Mouse (Mus musculus): ENCODE data around the gene Lpcat4. TPM values are rescaled to one million over a fixed set of nuclear protein-coding genes. Genes with fewer than 3 reads are reported as not detected.

Gene Lpcat4
- polyA plus RNA-seq, 1 experiment from 2014 or later: 15.2 TPM

- under 1% methylated on average over 27 of the region's 28 CpGs for WGBS
- peaks cover 9% of the 10 kb centered on the region; the same call in 1 of the 2 replicates for H3K36me3 ChIP-seq
- H3K27me3 ChIP-seq: no peaks in the 10 kb centered on the region
- H3K4me1 ChIP-seq: peaks cover 16% of the 10 kb centered on the region
- peak overlapping the region; percentile 98 for H3K27ac ChIP-seq (replicated peaks)
- H3K9ac ChIP-seq (replicated peaks): peak overlapping the region; percentile 86
- peak overlapping the region; percentile 86 for H3K4me2 ChIP-seq (replicated peaks)
- ATAC-seq (replicated peaks): peak; percentile 62
- H3K4me3 ChIP-seq: peak overlapping the region; percentile 98
- no peaks in the 10 kb centered on the region for H3K9me3 ChIP-seq
Observed at GRCm38 (mm10) chr2:112239935-112240721, 860 bp downstream of the Lpcat4 start.

- Histone ChIP-seq H3K4me2 (replicated peaks) (no peak overlapping the region), H3K9ac (replicated peaks) (no peak overlapping the region), H3K4me1 (peaks cover 16% of the 10 kb centered on the region), H3K27me3 (no peaks in the 10 kb centered on the region), H3K4me3 (no peak overlapping the region), H3K36me3 (peaks cover 16% of the 10 kb centered on the region), H3K27ac (replicated peaks) (no peak overlapping the region), H3K9me3 (no peaks in the 10 kb centered on the region)
- no peak for ATAC-seq (replicated peaks)
- 86% methylated on average over 14 of the region's 14 CpGs for WGBS
Observed at GRCm38 (mm10) chr2:112241787-112242186, 2.5 kb downstream of the Lpcat4 start.

- Histone ChIP-seq H3K9ac (replicated peaks) (no peak overlapping the region), H3K9me3 (no peaks in the 10 kb centered on the region), H3K4me1 (peaks cover 9% of the 10 kb centered on the region), H3K4me2 (replicated peaks) (no peak overlapping the region), H3K36me3 (peaks cover 19% of the 10 kb centered on the region), H3K27me3 (no peaks in the 10 kb centered on the region), H3K27ac (replicated peaks) (no peak overlapping the region), H3K4me3 (no peak overlapping the region)
- ATAC-seq (replicated peaks): no peak
- WGBS: over 99% methylated on average over 5 of the region's 5 CpGs
Observed at GRCm38 (mm10) chr2:112245307-112245706, 6.0 kb downstream of the Lpcat4 start.

- Histone ChIP-seq H3K27me3 (no peaks in the 10 kb centered on the region), H3K4me3 (no peak overlapping the region), H3K4me2 (replicated peaks) (no peak overlapping the region), H3K9ac (replicated peaks) (no peak overlapping the region), H3K36me3 (peaks cover 19% of the 10 kb centered on the region), H3K9me3 (no peaks in the 10 kb centered on the region), H3K27ac (replicated peaks) (no peak overlapping the region), H3K4me1 (peaks cover under 1% of the 10 kb centered on the region; the same call in 1 of the 2 replicates)
- whole genome bisulfite sequencing: 95% methylated on average over 6 of the region's 6 CpGs
- no peak for ATAC-seq (replicated peaks)
Observed at GRCm38 (mm10) chr2:112246193-112246592, 6.9 kb downstream of the Lpcat4 start.

- no peak overlapping the region for H3K27ac ChIP-seq (replicated peaks)
Observed at GRCm38 (mm10) chr2:112247323-112247722, 8.1 kb downstream of the Lpcat4 start.

GRCm38 (mm10) chr2:112249780-112250453 lies 10.6 kb downstream of the Lpcat4 start:
- H3K27ac ChIP-seq (replicated peaks): no peak overlapping the region
- no peak overlapping the region for H3K9ac ChIP-seq (replicated peaks)
- no peaks in the 10 kb centered on the region for H3K4me1 ChIP-seq
- no peak overlapping the region for H3K4me2 ChIP-seq (replicated peaks)
- 86% methylated on average over 10 of the region's 10 CpGs for WGBS
- H3K27me3 ChIP-seq: no peaks in the 10 kb centered on the region
- no peak for ATAC-seq (replicated peaks)
- H3K9me3 ChIP-seq: no peaks in the 10 kb centered on the region
- no peak overlapping the region for H3K4me3 ChIP-seq
- H3K36me3 ChIP-seq: peaks cover 10% of the 10 kb centered on the region

More at GRCm38 (mm10) chr2:112247323-112247722, 8.1 kb downstream of the Lpcat4 start:
- WGBS: 91% methylated on average over 10 of the region's 10 CpGs
- Histone ChIP-seq H3K4me3 (no peak overlapping the region), H3K4me1 (no peaks in the 10 kb centered on the region), H3K27me3 (no peaks in the 10 kb centered on the region), H3K36me3 (peaks cover 19% of the 10 kb centered on the region), H3K9ac (replicated peaks) (no peak overlapping the region), H3K4me2 (replicated peaks) (no peak overlapping the region), H3K9me3 (no peaks in the 10 kb centered on the region)
- ATAC-seq (replicated peaks): no peak

- Histone ChIP-seq H3K27me3 (no peaks in the 10 kb centered on the region), H3K4me1 (no peaks in the 10 kb centered on the region), H3K9ac (replicated peaks) (no peak overlapping the region), H3K36me3 (no peaks in the 10 kb centered on the region), H3K27ac (replicated peaks) (no peak overlapping the region), H3K4me3 (no peak overlapping the region), H3K4me2 (replicated peaks) (no peak overlapping the region), H3K9me3 (no peaks in the 10 kb centered on the region)
- 71% methylated on average over 7 of the region's 7 CpGs for WGBS
- no peak for ATAC-seq (replicated peaks)
Observed at GRCm38 (mm10) chr2:112254675-112255515, 15.6 kb downstream of the Lpcat4 start.

- no peaks in the 10 kb centered on the region for H3K27me3 ChIP-seq
- no peak within 1 kb of the TSS for H3K4me3 ChIP-seq
- H3K4me2 ChIP-seq (replicated peaks): no peak within 1 kb of the TSS
- H3K4me1 ChIP-seq: peaks cover 11% of the 10 kb centered on the region
- H3K36me3 ChIP-seq: no peaks in the 10 kb centered on the region
- no peaks in the 10 kb centered on the region for H3K9me3 ChIP-seq
- H3K9ac ChIP-seq (replicated peaks): no peak within 1 kb of the TSS
- H3K27ac ChIP-seq (replicated peaks): no peak within 1 kb of the TSS
- ATAC-seq (replicated peaks): no peak
- WGBS: 68% methylated on average over 10 of the region's 10 CpGs
Observed at GRCm38 (mm10) chr2:112259241-112259962, 20.1 kb downstream of the Lpcat4 start, which contains the start of gene Nutm1. Nutm1 (minus strand) TSS chr2:112259291.

- H3K4me2 ChIP-seq (replicated peaks): peak within 1 kb of the TSS; percentile 54
- peak within 1 kb of the TSS; percentile 68 for H3K4me3 ChIP-seq
- peak; percentile 65 for ATAC-seq (replicated peaks)
- H3K4me1 ChIP-seq: peaks cover 25% of the 10 kb centered on the region
- H3K27me3 ChIP-seq: no peaks in the 10 kb centered on the region
- H3K27ac ChIP-seq (replicated peaks): peak within 1 kb of the TSS; percentile 71
- peak within 1 kb of the TSS; percentile 64 for H3K9ac ChIP-seq (replicated peaks)
- no peaks in the 10 kb centered on the region for H3K36me3 ChIP-seq
- under 1% methylated on average over 36 of the region's 36 CpGs for WGBS
- H3K9me3 ChIP-seq: no peaks in the 10 kb centered on the region
Observed at GRCm38 (mm10) chr2:112261748-112262653, 22.7 kb downstream of the Lpcat4 start, which contains the start of gene Nop10. Nop10 (plus strand) TSS chr2:112261926.

- Histone ChIP-seq H3K9me3 (no peaks in the 10 kb centered on the region), H3K4me1 (peaks cover 34% of the 10 kb centered on the region), H3K27me3 (no peaks in the 10 kb centered on the region), H3K27ac (replicated peaks) (no peak overlapping the region), H3K36me3 (no peaks in the 10 kb centered on the region), H3K9ac (replicated peaks) (peak overlapping the region; percentile 64), H3K4me3 (peak overlapping the region; percentile 68), H3K4me2 (replicated peaks) (peak overlapping the region; percentile 54)
- 35% methylated on average over 4 of the region's 4 CpGs for WGBS
- ATAC-seq (replicated peaks): no peak
Observed at GRCm38 (mm10) chr2:112262779-112263295, 23.6 kb downstream of the Lpcat4 start.

All from forebrain, embryonic 15.5 days (tissue).